Mouse (Mus musculus): ENCODE data around the gene Rmnd5a.

The Rmnd5a gene

DNA sequence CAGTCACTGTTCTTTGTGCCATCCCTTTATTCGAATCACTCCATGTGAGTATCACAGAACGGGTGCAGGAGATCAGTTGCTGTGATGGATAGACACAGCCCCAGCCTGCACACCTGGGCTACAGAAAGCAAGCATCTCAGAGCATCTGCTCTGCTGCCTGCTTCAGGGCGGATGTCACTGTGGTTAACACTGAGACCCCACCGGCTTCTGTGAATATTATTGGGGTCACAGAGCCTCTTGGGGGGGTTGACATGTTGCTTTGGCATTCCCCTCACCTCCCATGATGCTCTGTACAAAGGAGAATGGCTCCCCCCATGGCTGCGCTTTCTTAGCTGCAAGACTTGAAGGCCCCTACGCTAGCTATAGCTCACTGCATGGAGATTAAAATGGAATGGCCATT is 71.0 kb downstream of the Rmnd5a start:
- DNase-seq = no peak

DNA sequence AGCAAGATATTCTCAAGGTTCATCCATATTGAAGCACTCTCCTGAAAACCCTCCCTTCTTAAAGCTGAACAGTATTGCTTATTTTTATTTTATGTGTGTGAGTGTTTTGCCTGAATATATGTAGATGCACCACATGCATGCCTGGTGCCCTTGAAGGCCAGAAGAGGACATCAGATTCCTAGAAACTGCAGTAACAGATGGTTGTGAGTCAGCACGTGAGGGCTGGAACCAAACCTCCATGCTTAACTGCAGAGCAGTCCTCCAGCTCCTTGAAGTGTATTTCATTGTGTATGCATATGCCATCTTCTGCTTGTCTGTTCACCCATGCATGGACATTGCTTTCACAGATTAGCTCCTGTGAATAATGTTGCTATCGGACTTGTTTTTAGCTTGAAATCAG is 76.4 kb downstream of the Rmnd5a start:
- no peak for DNase-seq

DNA sequence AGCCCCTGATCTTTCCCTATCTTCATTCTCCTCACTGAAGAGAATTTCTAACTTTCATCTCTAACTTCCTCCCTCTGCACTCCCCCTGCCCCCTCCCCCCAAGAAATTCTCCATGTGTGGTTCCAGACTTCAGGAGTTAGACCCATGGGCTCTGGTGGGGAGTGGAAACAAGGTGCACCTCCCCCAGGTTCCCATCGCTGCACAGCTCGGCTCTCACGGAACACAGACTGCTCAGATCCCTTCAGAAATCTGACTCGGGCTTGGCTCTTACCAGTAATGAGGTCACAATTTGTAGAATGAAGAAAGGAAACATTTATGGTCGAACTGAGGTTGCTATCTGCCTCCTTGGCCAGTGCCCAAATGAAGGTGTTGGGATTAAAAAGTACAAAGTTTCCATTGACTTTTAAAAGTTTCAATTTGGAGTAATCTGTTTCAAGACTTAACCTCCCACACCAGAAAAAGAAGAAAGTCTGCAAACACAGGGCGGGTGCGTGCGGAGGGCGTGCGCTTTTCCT is 79.2 kb downstream of the Rmnd5a start:
- DNase-seq = no peak

DNA sequence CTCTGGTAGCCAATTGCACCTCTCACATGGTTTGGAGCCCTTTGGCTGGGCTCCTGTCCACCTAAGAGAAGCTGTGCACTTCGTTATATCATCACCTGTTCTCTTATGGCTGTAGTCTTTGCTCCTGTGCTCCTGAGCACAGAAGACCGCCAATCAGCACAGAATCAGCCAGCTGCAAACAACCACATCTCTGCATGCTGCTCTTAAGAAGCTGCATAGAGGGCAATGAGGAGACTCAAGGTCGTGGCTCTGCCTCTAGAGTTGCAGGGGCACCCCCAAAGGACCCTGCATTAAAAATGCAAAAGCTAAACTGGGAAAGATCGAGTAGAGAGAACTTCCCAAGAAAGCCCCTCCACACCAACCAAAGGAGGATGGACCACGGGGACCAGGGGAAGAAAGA is 79.7 kb downstream of the Rmnd5a start:
- DNase-seq = no peak

DNA sequence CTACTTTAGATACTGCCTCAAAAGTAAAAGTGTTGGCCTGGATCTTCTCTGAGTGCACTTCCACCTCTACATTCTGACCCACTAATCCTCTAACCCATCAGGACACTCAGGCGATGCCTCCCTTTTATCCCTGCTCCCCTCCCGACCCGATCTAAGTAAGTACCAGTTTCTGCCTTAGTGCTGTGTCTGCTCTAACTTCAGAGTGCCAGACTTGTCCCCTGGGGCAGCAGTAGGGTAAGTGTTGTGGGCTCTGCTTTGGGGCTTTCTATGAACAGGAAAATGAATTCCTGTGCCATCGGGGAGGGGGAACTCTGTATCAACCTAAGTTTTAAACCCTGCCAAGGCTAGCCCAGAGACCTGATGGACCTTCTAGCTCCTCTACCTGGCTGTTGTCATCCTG is 80.2 kb downstream of the Rmnd5a start:
- no peak for DNase-seq

DNA sequence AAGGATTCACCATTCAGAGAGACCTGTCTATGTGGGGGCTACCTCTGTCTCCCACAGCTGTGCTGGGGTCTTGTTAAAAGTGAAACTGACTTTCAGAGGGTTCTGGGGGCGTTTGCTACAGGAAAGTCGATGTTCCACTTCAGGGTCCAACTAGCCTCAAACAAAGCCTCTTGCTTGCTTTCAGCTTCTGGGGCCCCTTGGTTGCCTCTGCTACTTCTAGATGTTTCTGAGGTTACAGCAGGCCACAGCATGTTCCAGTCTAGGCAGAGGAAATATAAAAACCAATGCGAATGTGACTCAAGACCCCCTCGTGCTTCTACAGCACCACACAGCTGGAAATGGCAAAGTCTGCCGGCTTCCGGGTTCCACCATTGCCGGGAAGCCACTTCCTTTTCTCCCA is 82.9 kb downstream of the Rmnd5a start:
- DNase-seq = no peak

DNA sequence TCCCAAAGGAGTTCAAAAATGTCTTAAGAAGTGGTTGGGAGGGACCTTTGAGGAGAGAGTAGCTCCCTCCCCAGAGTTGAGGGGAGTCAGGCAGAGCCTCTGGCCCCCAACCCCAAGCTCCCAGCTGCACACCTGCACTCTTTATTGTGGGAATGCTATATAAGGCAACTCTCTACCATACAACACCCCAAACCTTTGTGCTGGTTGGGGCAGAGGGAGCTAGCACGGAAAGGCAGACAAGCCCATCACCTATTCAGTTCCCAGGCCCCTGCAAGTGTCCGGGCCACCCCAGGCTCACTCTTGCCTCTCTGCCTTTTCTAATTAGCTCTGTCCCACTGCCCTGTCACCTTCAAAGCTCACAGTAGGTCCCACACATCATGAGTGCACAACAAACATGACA is 86.7 kb downstream of the Rmnd5a start:
- DNase-seq = no peak

DNA sequence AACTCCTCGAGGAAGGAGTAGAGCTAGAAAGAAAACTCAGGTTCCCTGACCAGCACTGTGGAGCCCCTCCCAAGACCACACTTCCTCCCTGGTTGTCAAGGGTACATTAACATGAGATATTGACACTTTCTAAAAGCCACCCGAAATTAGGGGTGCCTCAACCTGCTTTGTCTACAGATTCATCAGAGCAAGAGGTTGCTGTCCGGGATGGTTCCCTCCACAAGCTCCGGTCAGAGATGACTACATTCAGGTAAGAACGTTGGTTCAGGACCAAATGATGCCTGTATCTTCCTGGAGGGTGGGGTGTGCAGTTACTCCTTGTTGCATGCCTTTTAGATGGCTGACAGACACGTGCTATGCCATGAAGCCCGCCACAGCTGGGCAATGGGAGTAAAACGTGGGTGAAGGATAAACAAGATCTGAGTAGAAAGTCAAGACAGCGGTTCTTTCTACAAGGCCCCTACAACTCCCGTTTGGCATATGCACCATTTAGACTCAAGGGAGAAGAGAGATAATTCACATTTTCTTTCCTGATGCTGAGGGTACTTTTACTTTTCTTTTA is 87.5 kb downstream of the Rmnd5a start:
- DNase-seq = no peak

DNA sequence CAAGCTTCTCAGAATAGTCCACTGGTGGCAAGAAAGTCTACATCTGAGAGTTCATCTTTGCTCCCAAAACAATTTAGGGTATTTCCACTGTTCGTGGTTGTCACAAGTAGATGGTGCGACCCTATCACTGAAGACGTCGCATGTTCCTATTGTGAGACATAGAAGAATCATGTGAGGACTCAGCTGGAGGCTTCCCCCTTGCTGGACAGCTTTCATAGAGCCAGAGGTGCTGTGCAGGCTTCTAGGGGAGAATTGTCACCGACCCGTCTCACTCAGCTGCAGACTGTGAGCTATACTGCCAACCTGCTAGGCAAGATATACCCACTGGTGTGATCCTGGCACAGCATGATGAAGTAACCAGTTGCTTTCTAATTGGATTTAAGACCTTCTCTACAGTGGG is 88.2 kb downstream of the Rmnd5a start:
- DNase-seq = no peak

DNA sequence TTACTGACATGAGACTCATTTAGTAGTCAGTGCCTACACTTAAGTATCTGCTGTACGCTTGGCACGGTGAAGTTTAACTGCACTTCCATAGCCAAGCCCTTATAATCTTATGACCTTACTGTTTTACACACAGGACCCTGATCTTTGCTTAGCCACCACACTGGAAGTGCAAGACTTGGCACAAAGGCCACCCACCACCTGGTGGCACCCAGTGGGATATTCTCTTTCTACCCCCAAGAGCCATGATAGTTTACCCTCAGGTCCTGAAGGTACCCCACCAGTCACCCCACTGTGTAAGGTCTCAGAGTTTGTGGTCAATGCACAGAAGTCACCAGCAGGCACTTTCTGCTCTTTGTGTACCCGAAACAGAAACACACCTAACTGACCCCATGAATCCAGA is 89.2 kb downstream of the Rmnd5a start:
- no peak for DNase-seq

DNA sequence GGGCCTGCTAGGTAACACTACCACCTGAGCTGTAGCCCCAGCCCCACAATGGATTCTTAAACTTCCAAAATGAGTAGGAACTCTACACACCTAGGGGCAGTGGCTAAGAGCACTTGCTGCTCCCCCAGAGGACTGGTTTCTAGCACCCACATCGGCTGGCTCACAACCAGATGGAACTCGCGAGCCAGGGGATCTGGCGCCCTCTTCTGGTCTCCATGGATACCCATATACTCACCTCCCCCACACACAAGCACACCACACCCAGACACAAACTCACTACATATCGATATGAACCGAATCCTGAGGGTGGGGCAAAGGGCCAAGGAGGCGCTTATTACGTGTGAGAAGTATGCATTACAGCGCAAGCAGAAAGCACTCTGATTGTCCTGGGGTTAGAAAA is 92.4 kb downstream of the Rmnd5a start:
- DNase-seq = no peak

DNA sequence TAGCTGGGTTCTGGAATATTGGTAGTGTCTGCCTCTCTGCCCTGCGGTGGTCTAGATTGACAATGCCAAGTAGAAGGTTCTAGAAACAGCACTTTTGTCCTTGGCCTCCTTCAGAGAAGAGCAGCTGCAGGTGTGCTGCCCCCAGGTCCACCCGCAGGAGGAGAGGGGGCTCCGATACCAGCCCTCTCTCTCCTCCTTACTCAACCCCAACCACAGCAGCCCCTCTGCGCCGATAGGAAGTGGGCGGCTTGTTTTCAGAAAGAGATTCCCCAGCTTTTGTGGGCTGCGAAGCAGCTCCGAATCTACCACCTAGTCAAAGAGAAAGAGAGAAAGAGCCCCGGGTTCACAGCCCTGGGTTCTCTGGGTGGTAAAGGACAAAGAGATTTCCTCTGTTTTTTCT is 99.3 kb downstream of the Rmnd5a start:
- DNase-seq = no peak

DNA sequence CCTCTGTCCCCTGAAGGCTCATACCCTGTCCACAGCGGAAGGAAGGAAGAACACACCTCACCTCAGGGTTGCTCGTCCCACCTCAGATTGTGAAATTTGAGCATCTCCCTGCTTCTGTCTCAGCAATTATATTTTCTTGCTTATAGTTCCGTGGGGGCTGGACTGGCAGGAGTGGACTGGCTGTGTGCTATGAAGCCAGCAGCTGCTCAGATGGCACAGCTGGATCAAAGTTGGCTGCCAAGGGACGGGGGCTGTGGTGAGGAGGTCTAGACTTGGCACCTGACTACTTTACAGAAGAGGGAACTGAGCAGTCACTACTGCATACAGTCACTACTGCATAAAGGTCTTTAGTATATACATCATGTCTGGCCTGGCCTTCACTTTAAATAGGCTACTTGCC is 101.1 kb downstream of the Rmnd5a start:
- no peak for DNase-seq

DNA sequence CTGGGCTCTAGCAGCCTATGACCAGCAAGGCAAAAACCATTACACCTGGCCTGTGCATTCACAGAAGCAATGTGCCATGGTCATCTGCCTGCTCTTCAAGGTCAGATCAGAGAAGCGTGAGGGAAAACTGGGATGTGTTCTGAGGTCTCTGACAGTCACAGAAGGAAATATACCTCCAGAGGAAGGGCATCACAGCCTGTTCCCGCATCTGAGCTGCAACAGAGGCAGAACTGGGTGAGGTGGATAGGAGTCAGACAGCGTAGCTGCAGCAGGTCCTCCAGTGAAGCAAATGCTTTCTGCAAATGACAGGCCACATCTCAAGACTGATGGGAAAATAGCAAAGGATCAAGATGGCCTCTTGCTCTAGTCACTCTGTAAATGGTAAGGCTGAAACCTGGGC is 101.5 kb downstream of the Rmnd5a start:
- DNase-seq = no peak
